Mouse (Mus musculus): ENCODE results near the gene Me3.
"Not testable (repeated sequence)": the region's sequence is repeated elsewhere in the genome, so short reads cannot be mapped to it uniquely, and the experiment has no call there.

Gene Me3

GRCm38 (mm10) chr7:89667570-89667969 is 35.4 kb downstream of the Me3 start:
- no peak for DNase-seq

GRCm38 (mm10) chr7:89669461-89669860 is 37.3 kb downstream of the Me3 start:
- DNase-seq = no peak

GRCm38 (mm10) chr7:89671104-89671831 is 39.1 kb downstream of the Me3 start:
- no peak for DNase-seq

- no peak for DNase-seq
These were observed 44.0 kb downstream of the Me3 start for GRCm38 (mm10) chr7:89676176-89676575.

GRCm38 (mm10) chr7:89677850-89678249 is 45.7 kb downstream of the Me3 start:
- DNase-seq = no peak

- no peak for DNase-seq
These were observed 46.5 kb downstream of the Me3 start for GRCm38 (mm10) chr7:89678719-89679118.

GRCm38 (mm10) chr7:89679139-89679538 is 46.9 kb downstream of the Me3 start:
- no peak for DNase-seq

DNA sequence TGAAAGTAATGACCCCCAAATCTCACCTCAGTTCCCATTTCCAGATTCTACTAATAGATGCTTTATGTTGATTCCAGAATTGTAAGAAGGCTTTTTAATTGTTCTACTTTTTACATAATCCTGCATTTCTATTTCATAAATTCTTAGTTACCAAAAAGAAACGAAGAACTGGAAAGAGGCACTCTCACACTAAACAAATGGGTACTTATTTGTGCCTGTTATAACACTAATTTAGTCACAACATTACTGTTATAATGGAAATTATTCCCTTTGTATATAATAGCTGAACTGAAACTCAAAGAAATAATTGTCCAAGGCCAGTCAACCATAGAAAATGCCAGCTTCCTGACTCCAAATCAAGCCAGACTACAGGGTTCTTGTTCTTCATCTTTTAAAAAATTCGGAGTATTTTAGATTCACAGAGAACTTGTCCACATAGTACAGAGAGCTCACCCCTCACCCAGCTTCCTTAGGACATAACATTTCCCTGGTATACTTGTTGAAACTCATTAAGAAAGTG is 47.5 kb downstream of the Me3 start:
- no peak for DNase-seq

GRCm38 (mm10) chr7:89680891-89681290 is 48.7 kb downstream of the Me3 start:
- no peak for DNase-seq

GRCm38 (mm10) chr7:89681666-89682470 is 49.7 kb downstream of the Me3 start:
- DNase-seq = no peak

DNA sequence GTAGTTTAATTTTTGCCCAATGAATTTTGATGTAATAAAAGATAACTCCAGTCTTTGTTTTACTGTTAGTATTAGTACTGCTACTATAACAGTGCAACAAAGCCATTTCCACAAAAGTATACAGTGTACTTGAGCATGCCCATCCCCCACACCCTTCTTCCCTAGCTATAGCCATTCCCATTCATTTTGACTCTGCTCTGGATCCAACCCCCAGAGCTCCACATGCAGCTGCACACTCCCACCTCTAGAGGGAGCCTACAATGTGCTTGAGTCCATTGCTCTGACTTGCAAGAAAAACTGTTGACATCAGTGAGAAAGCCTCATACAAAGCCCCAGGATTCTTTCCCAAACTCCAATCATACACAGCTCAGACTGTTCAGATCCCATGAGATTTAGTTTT is 66.0 kb downstream of the Me3 start:
- peak; percentile 23 to 26 for DNase-seq

DNA sequence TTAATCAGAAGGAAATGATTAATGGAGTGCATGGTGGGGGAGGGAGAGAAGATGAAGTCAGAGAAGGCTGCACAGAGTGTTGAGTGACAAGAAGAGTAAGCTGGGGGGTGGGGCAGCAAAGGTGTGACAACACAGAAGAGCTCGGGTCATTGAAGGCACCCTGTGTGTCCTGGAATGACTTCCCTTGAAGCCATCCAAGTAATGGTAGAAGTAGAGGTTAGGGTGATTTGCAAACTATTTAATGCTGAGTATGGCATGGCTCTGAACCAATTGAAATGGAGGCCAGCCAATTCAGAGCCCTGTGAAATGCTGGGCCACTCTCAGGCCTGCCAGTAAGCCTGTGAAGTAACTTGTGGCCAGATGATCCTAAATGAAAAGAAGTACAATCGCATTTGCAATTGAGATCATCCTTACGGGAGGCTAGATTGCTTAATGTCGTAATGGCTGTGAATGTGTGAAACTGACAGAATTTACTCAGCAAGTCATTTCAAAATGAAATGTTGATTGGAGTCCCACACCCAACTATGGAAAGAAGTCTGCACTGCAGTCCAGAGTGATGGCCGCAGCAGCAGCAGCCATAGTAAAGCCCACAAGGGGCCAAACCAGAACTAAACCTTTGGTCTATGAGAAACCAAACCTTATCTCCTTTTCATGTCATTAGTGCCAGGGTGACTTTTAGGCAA is 67.6 kb downstream of the Me3 start:
- peak; percentile 65 for DNase-seq

DNA sequence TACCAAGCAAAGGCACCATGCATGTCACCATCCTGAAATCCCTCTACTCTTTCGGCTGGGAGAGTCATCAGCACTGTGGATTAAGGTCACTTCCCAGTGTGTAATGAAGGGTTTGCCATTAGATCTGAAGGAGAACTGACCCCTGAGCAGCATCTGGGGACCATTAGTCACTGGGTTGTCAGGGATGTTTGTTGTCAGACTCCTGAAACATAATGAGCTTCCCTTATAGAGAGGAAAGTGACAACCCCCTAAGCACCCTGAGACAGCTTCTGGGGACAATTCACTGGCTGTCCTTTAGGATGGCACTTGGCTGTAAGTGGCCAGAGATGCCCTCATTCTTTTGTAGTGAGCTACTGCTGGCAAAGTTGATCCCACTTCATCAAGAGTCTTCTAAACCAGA is 68.3 kb downstream of the Me3 start:
- DNase-seq = no peak

DNA sequence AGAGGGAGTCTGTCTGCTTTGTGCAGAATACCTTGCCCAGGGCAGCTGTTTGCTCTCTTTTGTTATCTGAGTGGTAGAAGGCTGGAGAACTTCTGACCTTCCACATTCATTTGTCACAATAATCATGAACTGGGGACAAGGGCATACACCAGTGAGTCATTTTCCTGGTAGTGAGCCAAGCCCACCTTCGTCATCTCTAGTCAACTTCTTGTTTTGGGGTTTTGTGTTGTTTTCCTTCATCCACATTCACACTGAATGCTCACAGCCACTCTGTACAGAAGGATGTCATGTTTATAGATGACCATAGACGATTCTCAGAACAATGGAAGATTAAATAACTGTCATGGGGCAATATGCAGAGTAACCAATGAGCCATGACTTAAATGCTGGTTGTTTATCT is 78.6 kb downstream of the Me3 start:
- DNase-seq = no peak

DNA sequence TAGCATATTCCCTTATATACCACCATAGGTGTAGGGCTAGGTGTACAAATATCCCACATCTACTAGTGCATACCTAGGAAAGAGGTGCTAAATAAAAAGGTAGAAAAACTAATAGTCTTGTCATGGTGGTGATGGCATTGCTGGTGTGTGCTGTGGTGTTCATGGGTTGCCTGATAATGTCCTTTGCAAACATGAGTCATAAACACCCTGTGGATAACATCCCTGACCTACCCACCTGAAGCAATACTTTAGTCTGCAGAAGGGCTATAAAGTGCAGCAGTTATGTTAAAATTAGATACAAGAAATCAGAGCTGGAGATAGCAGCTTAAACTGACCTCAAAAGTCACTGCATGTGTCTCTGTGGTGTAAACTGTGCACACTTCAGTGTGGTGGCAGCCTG is 80.9 kb downstream of the Me3 start:
- DNase-seq = no peak

DNA sequence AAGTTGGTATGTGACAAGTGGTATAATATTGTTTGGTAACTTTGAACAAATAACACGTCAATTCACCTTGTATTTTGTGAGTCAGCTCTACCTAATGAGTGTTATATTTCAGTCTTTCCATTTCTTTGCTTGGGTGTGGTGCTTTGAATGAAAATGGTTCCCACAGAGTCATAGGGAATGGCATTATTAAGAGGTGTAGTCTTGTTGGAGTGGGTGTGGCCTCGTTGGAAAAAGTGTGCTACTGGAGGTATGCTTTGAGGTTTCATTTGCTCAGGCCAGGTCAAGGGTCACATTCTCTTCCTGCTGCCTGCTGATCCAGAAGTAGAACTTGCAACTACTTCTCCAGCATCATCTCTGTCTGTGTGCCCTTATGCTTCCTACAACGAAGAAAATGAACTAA is 84.0 kb downstream of the Me3 start:
- no peak for DNase-seq

DNA sequence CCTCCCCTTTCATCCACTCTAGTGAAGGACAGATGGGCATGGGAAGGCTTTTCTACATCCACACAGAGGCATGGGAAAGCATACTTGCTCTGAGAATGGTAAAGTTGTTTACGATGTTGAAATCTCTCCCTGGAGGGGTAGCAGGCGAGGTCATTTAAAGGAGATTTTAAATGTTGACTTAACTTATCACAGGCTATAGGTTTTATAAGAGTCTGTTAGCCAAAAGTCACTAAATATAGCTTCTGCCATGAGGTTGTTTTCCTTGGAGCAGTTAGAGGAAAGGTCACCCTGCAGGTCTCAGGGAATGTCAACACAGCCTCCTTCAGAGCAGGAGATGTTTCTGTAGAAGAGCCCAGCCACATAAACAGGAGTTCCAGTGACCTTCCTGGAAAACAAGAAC is 85.3 kb downstream of the Me3 start:
- no peak for DNase-seq

- DNase-seq = no peak
These were observed 86.1 kb downstream of the Me3 start for GRCm38 (mm10) chr7:89718264-89718663.

DNA sequence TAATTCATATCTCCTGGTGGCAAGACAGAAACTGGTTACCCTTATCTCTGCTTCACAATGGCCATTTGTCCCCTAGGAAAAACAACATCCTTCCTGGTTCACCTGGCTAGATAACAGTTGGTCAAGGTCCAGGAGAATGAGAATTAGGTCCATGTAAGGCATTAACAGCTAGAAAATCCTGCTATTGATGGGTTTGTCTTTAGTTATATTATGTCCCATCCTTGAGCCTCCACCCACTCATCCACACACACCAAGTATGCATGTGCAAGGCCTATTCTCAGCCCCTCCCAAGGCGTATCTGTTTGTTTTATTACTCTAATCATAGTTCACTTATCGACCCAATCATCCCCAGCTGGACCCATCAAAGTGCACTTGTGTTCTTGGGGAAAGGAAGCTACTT is 88.1 kb downstream of the Me3 start:
- no peak for DNase-seq

GRCm38 (mm10) chr7:89726712-89727111 is 94.5 kb downstream of the Me3 start:
- no peak for DNase-seq

- DNase-seq = no peak
These were observed 95.4 kb downstream of the Me3 start for GRCm38 (mm10) chr7:89727615-89728014.

GRCm38 (mm10) chr7:89728393-89728792 is 96.2 kb downstream of the Me3 start:
- no peak for DNase-seq

- no peak for DNase-seq
These were observed 98.3 kb downstream of the Me3 start for GRCm38 (mm10) chr7:89730514-89730913.

DNA sequence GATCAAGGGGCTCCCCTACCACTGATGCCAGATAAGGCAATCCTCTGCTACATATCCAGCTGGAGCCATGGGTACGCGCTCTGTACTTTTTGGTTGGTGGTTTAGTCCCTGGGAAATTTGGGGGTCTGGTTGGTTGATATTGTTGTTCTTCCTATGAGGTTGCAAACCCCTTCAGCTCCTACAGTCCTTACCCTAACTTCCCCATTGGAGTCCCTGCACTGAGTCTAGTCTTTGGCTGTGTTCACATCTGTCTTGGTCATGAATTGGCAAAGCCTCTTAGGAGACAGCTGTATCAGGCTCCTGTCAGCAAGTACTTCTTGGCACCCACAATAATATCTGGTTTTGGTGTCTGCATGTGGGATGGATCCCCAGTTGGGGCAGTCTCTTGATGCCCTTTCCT is 98.9 kb downstream of the Me3 start:
- not testable (repeated sequence) for DNase-seq
